Mouse (Mus musculus) ES-E14 (cell line): Measurements from ENCODE around the gene Hp1bp3. TPM values are rescaled to one million over a fixed set of nuclear protein-coding genes. Genes with fewer than 3 reads are reported as not detected.

ENCODE experiments used
- DNase-seq: peaks from one replicate; pipeline ENCODE4 v3.0.0-alpha.2; 2013; ENCODE audit warnings: low read depth, low spot score
- H3K27ac ChIP-seq: 2 replicates; pipeline ENCODE4 v1.5.1; 2012; ENCODE audit warnings: low read depth, mild to moderate bottlenecking, low read length, moderate library complexity, mixed read lengths; ENCODE audit not compliant: poor library complexity, insufficient read depth, severe bottlenecking
- H3K36me3 ChIP-seq: 2 replicates; pipeline ENCODE4 v1.6.1; 2012; ENCODE audit warnings: mild to moderate bottlenecking, low read length, moderate library complexity, mixed read lengths; ENCODE audit not compliant: control insufficient read depth, poor library complexity, insufficient read depth, severe bottlenecking
- H3K4me1 ChIP-seq, 2 experiments: fragments of 150-350 bp in 1 of 2; sonication (generic) in 1 of 2; 2 replicates each; pipeline ENCODE4 v1.6.1; 2012; ENCODE audit warnings: low read length in 2 of 2, mild to moderate bottlenecking in 1 of 2, mixed read lengths in 1 of 2; ENCODE audit not compliant: control insufficient read depth in 2 of 2, insufficient read depth in 2 of 2, poor library complexity in 1 of 2
- H3K4me3 ChIP-seq, 2 experiments: fragments of 150-350 bp in 1 of 2; sonication (generic) in 1 of 2; 2 replicates each; pipeline ENCODE4 v1.5.1; 2012; ENCODE audit warnings: low read length in 2 of 2, low read depth in 1 of 2, mild to moderate bottlenecking in 1 of 2, mixed read lengths in 1 of 2; ENCODE audit not compliant: insufficient read depth in 1 of 2, poor library complexity in 1 of 2, severe bottlenecking in 1 of 2
- H3K9ac ChIP-seq: 2 replicates; pipeline ENCODE4 v1.6.1; 2012; ENCODE audit warnings: low read depth, mild to moderate bottlenecking, low read length, mixed read lengths; ENCODE audit not compliant: poor library complexity, insufficient read depth, severe bottlenecking
- H3K9me3 ChIP-seq: fragments of 150-350 bp; sonication (generic); 2 replicates; pipeline ENCODE4 v1.6.1; 2012; ENCODE audit warnings: low read depth, mild to moderate bottlenecking, low read length; ENCODE audit not compliant: control insufficient read depth, insufficient read depth
- CHD2 ChIP-seq: IDR thresholded peaks from 2 replicates; pipeline ENCODE4 v1.6.1; 2014; ENCODE audit warnings: mild to moderate bottlenecking, low read depth, low read length, inconsistent platforms
- HCFC1 ChIP-seq: IDR thresholded peaks from 2 replicates; pipeline ENCODE4 v1.6.1; 2012; ENCODE audit warnings: low read length, inconsistent platforms, borderline replicate concordance; ENCODE audit not compliant: insufficient read depth
- MAFK ChIP-seq: IDR thresholded peaks from 2 replicates; pipeline ENCODE4 v1.6.1; 2014; ENCODE audit warnings: mild to moderate bottlenecking, low read depth, low read length, inconsistent platforms; ENCODE audit not compliant: insufficient read depth
- ZC3H11A ChIP-seq: IDR thresholded peaks from 2 replicates; pipeline ENCODE4 v1.6.1; 2012; ENCODE audit warnings: low read depth, mild to moderate bottlenecking, inconsistent platforms, low read length, borderline replicate concordance
- ZNF384 ChIP-seq: IDR thresholded peaks from 2 replicates; pipeline ENCODE4 v1.6.1; 2012; ENCODE audit warnings: low read depth, low read length, inconsistent platforms
- in situ Hi-C, 2 experiments: fragments of 600-800 bp; cut with MboI; formaldehyde crosslinking; loops; one replicate each; pipeline ENCODE4 v1.15.1; 2025; ENCODE audit warnings: low sequenced_read_pairs in 2 of 2, inconsistent platforms in 1 of 2; ENCODE audit not compliant: unreplicated experiment in 2 of 2
- total RNA-seq: library from RNA; depleted of rRNA; stranded (reverse); fragments of 300-350 nt; gene quantifications from 2 replicates; pipeline ENCODE4 v1.2.3, GENCODE M21; 2012

The Hp1bp3 gene
- total RNA-seq, 1 experiment: 31.1 TPM

- in situ Hi-C loops: no loop called here
- H3K9ac ChIP-seq: no peak overlapping the region
- H3K4me1 ChIP-seq: no peaks in the 10 kb centered on the region
- no peaks in the 10 kb centered on the region for H3K9me3 ChIP-seq
- DNase-seq: no peak
- H3K27ac ChIP-seq: no peak overlapping the region
- H3K36me3 ChIP-seq: peaks cover 15% of the 10 kb centered on the region; the same call in 1 of the 2 replicates
- no peak overlapping the region for H3K4me3 ChIP-seq
- no peak for TF ChIP-seq MAFK
- TF ChIP-seq HCFC1: no peak
- TF ChIP-seq ZC3H11A: no peak
- TF ChIP-seq CHD2: no peak
- TF ChIP-seq ZNF384: no peak
Observed at GRCm38 (mm10) chr4:138185961-138186360, 30.1 kb upstream of the Hp1bp3 start.

- DNase-seq: no peak
- Histone ChIP-seq H3K4me1 (no peaks in the 10 kb centered on the region), H3K9ac (no peak overlapping the region), H3K4me3 (no peak overlapping the region), H3K27ac (no peak overlapping the region), H3K9me3 (no peaks in the 10 kb centered on the region), H3K36me3 (peaks cover 17% of the 10 kb centered on the region; the same call in 1 of the 2 replicates)
- in situ Hi-C loops: no loop called here
- no peak for TF ChIP-seq HCFC1
- no peak for TF ChIP-seq CHD2
- TF ChIP-seq ZC3H11A: no peak
- TF ChIP-seq ZNF384: no peak
- TF ChIP-seq MAFK: no peak
Observed at GRCm38 (mm10) chr4:138187995-138188394, 28.1 kb upstream of the Hp1bp3 start.

- Histone ChIP-seq H3K9me3 (no peaks in the 10 kb centered on the region), H3K9ac (no peak overlapping the region), H3K27ac (no peak overlapping the region), H3K4me3 (no peak overlapping the region), H3K4me1 (no peaks in the 10 kb centered on the region), H3K36me3 (peaks cover 25% of the 10 kb centered on the region; the same call in 1 of the 2 replicates)
- TF ChIP-seq ZC3H11A (no peak), ZNF384 (no peak), HCFC1 (no peak), CHD2 (no peak), MAFK (no peak)
- no peak for DNase-seq
- in situ Hi-C loops: no loop called here
Observed at GRCm38 (mm10) chr4:138192561-138192960, 23.5 kb upstream of the Hp1bp3 start.

- DNase-seq: no peak
- Histone ChIP-seq H3K4me1 (peaks cover 0 to 2% of the 10 kb centered on the region in 2 experiments; a peak in 1 of 4 replicates), H3K4me3 (no peak overlapping the region), H3K36me3 (peaks cover 16% of the 10 kb centered on the region; the same call in 1 of the 2 replicates), H3K9me3 (no peaks in the 10 kb centered on the region), H3K27ac (no peak overlapping the region), H3K9ac (no peak overlapping the region)
- in situ Hi-C loops: no loop called here
- TF ChIP-seq ZC3H11A (no peak), HCFC1 (no peak), ZNF384 (no peak), MAFK (no peak), CHD2 (no peak)
Observed at GRCm38 (mm10) chr4:138200769-138201168, 15.3 kb upstream of the Hp1bp3 start.
